Mouse (Mus musculus) urinary bladder, adult 18-20 months (tissue): Measurements from ENCODE around the gene Sh3gl1.
A peak's percentile ranks its signal among the peaks of the same experiment; 100 is the strongest.
"Not testable (repeated sequence)": the region's sequence is repeated elsewhere in the genome, so short reads cannot be mapped to it uniquely, and the experiment has no call there.

Source experiments
- DNase-seq, 2 experiments: peaks; one replicate each; pipeline ENCODE4 v3.0.0; 2022; ENCODE audit warnings: low spot score in 2 of 2, mixed read lengths in 2 of 2

Gene Sh3gl1

DNA sequence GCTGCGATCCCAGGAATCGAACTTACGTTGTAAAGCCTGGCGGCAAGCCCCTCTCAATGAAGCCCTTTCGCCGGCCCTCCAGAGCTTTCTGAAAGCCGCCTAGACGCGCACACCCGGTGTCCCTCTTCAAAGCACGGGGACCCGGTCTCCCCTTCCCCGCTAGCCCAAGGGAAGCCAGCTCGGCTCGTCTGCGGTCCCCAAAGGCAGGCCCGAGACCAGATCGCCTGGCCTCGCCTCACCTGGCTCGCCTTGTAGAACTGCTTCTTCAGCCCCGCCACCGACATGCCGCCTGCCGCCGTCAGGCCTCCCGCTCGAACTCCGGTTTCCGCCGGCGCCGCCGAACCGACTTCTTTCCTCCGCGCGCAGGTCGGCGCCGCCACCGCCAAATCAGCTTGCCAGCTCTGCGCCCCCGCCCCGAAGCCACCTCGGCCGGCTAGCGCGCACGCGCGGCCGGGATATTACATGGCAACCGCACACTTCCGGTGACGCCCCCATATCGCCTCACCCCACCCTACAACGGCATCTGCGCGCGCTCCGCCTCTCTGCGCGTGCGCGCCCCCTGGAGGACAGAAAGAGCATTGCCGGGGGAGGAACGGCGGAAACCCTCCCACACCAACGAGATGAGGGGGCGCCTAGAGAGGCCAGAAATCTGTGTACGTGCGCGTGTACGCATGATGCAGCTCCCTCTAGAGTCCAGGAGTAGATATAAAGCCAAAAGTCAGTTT lies at the start of gene Sh3gl1:
TSS of gene Sh3gl1 (minus strand) at position 460 of the 725 bp plus-strand sequence.
- peak; percentile 97 to 98 for DNase-seq

- no peak for DNase-seq
Observed at GRCm38 (mm10) chr17:56080781-56081585, 44.5 kb upstream of the Sh3gl1 start.

DNA sequence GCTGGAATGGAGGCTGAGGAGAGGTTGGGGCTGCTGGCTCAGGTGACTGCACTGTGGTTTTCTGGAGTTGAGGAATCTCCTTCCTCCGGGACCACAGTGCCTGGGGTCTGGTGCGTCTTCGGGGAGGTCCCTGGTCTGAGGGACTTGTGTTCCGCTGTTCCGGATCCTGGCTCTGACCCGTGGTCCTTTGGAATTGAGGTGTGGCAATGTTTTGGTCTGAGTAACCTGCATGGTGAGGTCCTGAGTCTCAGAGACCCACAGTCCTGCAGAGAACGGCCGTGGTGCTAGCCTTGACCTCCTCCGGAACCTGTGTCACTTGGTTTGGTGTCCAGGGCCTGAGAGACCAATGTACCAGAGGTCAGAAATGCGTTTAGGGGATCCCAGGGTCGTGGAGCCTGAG lies 43.5 kb upstream of the Sh3gl1 start:
- no peak for DNase-seq

- DNase-seq, result peak; percentile 92 to 100
Observed at GRCm38 (mm10) chr17:56078880-56079795, 42.7 kb upstream of the Sh3gl1 start, which contains the start of gene Hdgfl2. Hdgfl2 (plus strand) TSS chr17:56079634.

DNA sequence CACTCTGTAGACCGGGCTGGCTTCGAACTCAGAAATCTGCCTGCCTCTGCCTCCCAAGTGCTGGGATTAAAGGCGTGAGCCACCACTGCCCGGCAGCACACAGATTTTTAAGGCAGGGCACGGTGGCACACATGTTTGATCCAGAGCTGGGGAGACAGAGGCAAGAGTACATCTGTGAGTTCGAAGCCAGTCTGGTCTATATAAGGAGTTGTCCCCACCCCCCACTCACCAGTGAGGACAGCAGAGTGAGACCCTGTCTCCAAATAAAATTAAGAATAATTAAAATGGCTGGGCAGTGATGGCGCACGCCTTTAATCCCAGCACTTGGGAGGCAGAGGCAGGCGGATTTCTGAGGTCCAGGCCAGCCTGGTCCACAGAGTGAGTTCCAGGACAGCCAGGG lies 41.9 kb upstream of the Sh3gl1 start:
- not testable (repeated sequence) for DNase-seq

DNA sequence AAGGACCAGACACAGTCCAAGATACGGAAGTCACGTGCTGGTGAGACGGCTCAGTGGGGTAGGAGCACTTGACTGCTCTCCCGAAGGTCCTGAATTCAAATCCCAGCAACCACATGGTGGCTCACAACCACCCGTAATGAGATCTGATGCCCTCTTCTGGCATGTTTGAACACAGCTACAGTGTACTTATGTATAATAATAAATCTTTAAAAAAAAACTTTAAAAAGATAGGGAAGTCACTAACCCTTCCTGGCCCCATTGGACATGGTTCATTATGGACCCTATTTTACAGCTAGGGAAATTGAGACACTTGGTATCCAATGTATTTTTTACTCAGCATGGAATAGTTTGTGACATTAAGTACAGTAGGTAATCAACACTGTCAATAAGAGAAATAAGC lies 41.1 kb upstream of the Sh3gl1 start:
- DNase-seq, result no peak

- DNase-seq, result peak; percentile 91 to 93
Observed at GRCm38 (mm10) chr17:56074827-56075208, 38.4 kb upstream of the Sh3gl1 start, which contains the start of gene Ubxn6. Ubxn6 (minus strand) TSS chr17:56075028.

DNA sequence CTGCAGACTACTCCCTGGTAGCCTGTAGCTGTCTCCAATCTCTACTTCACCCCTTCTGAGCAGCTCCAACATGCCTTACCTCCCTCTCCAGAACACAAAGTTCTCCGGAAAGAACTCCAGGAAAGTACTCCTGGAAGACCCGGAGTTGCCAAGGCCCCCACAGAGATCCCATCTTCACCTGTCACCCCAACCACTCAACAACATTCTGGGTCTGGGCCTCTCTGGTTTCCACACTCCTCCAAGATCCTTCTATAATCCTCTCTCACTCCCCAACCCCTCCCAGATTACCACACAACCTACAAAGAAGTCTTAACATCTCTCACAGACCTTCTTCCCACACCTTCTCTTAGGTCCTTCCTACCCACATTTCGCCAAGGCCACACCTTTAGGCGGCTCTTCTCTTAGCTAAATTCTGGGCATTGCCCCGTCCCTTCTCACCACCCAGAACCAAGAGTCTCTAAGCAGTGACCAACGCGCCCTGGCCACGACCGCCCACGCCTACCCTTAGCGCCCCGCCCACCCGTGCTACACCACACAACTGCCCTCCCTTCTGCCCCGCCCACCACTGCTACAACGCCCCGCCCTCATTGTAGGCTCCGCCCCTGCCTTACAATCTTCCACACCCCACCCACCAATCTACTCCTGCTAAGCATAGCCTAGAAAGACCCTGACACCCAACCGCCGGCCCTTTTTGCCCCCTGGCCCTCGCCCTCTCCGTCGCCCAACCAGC lies 37.8 kb upstream of the Sh3gl1 start:
- DNase-seq, result peak; percentile 82 to 91

- DNase-seq, result no peak
Observed at GRCm38 (mm10) chr17:56072243-56072642, 35.8 kb upstream of the Sh3gl1 start.

GRCm38 (mm10) chr17:56071126-56071525 lies 34.7 kb upstream of the Sh3gl1 start:
- DNase-seq, result no peak

GRCm38 (mm10) chr17:56069066-56069465 lies 32.6 kb upstream of the Sh3gl1 start:
- DNase-seq, result no peak

DNA sequence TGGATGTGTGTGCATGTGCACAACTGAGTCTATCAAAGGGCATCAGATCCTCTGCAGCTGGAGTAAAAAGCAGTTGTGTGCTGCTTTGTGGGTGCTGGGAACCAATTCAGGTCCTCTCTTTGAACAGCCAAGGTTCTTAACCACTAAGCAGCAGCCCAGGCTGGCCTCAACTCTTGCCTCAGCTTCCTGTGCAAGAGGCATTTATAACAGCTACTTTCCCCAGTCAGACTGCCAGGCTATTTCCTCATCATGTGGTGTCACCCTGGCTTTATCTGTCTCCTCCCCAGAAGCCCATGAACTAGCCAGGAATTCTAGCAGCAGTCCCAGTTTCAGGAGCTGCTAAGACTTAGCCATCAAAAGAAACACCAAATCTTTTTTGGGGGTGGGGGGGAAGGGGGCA lies 30.0 kb upstream of the Sh3gl1 start:
- DNase-seq, result no peak

- DNase-seq, result not testable (repeated sequence)
Observed at GRCm38 (mm10) chr17:56065715-56066114, 29.3 kb upstream of the Sh3gl1 start.

- no peak for DNase-seq
Observed at GRCm38 (mm10) chr17:56062081-56062480, 25.6 kb upstream of the Sh3gl1 start.

DNA sequence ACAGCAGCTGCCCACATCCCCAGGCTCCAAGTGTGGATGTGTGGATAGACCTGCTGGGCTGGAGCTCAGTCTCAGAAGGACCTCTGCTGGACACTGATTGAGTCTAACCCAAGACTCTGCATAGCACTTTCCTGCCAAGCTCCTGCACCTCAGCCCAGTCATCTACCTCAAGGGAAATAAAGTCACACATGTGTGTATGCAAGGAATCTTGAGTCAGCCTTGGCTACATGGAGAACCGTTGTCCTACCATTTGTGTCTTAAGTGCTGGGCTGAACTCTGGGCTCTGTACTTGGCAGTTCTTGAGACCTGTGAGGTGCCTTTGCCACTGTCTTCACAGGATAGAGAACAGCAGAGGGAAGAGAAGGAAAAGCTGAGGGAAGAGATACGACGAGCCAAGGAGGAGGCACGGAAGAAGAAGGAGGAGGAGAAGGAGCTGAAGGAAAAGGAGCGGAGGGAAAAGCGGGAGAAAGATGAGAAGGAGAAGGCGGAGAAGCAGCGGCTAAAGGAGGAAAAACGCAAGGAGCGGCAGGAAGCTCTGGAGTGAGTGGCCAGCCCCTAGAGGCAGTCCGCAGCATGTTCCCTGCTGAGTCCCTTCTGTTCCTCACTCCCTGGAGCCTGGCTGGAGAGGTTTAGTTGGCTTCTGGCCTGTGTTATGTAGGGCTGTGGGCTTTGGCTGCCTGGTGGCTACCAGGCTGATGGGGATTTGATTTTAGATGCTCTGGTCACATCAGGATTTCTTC lies 21.1 kb upstream of the Sh3gl1 start:
- DNase-seq, result no peak

- DNase-seq, result no peak
Observed at GRCm38 (mm10) chr17:56055945-56056678, 19.7 kb upstream of the Sh3gl1 start.

- no peak for DNase-seq
Observed at GRCm38 (mm10) chr17:56054938-56055337, 18.5 kb upstream of the Sh3gl1 start.

- DNase-seq, result peak in 1 of 2 experiments; percentile 42
Observed at GRCm38 (mm10) chr17:56051369-56051768, 14.9 kb upstream of the Sh3gl1 start.

GRCm38 (mm10) chr17:56040857-56041163 lies 4.4 kb upstream of the Sh3gl1 start:
- DNase-seq, result no peak
